Mouse (Mus musculus) heart, embryonic 15.5 days (tissue): ENCODE data around the gene Nsa2. TPM values are rescaled to one million over a fixed set of nuclear protein-coding genes. Genes with fewer than 3 reads are reported as not detected.
A peak's percentile ranks its signal among the peaks of the same experiment; 100 is the strongest.
"Not testable (repeated sequence)": the region's sequence is repeated elsewhere in the genome, so short reads cannot be mapped to it uniquely, and the experiment has no call there.

Experiments used
- ATAC-seq: fragments of 200-750 bp; cut with Nextera tagmentation; replicated peaks from 2 replicates; pipeline ENCODE4 v1.8.0; 2017; ENCODE audit warnings: low read depth, moderate TSS enrichment; ENCODE audit not compliant: insufficient number of reproducible peaks, insufficient read depth, low FRiP score
- H3K27ac ChIP-seq: fragments of 300-500 bp; sonication (generic); 2 replicates; pipeline ENCODE4 v1.5.1; 2015; ENCODE audit warnings: mild to moderate bottlenecking, inconsistent platforms
- H3K27me3 ChIP-seq: fragments of 300-500 bp; sonication (generic); 2 replicates; pipeline ENCODE4 v1.6.1; 2015; ENCODE audit warnings: inconsistent platforms
- H3K36me3 ChIP-seq: fragments of 300-500 bp; sonication (generic); 2 replicates; pipeline ENCODE4 v1.6.1; 2015; ENCODE audit warnings: mild to moderate bottlenecking, inconsistent platforms
- H3K4me1 ChIP-seq: fragments of 300-500 bp; sonication (generic); replicated peaks from 2 replicates; pipeline ENCODE4 v1.6.1; 2015; ENCODE audit warnings: inconsistent platforms
- H3K4me2 ChIP-seq: fragments of 300-500 bp; sonication (generic); 2 replicates; pipeline ENCODE4 v1.6.1; 2015; ENCODE audit warnings: inconsistent platforms, mild to moderate bottlenecking, moderate library complexity
- H3K4me3 ChIP-seq: fragments of 300-500 bp; sonication (generic); 2 replicates; pipeline ENCODE4 v1.5.1; 2015; ENCODE audit warnings: mild to moderate bottlenecking, inconsistent platforms
- H3K9ac ChIP-seq: fragments of 300-500 bp; sonication (generic); 2 replicates; pipeline ENCODE4 v1.6.1; 2015; ENCODE audit warnings: mild to moderate bottlenecking, inconsistent platforms
- H3K9me3 ChIP-seq: fragments of 300-500 bp; sonication (generic); replicated peaks from 2 replicates; pipeline ENCODE4 v1.6.1; 2016; ENCODE audit warnings: inconsistent platforms
- whole genome bisulfite sequencing: fragments of 180-500 bp; shearing (Covaris S2); methylation state at CpG from one replicate; pipeline ENCODE4 v1.1.7; 2015; ENCODE audit warnings: mixed read lengths; 5-methylcytosine and 5-hydroxymethylcytosine counted together
- polyA plus RNA-seq: library from polyadenylated mRNA; unstranded; fragments of >200 nt; fragmentation: Nextera tagmentation; extraction: Ambion mirVana; gene quantifications from 2 replicates; pipeline ENCODE4 v1.2.1, GENCODE M21; 2015

Gene Nsa2
- polyA plus RNA-seq, 1 experiment from 2014 or later, result 42.0 TPM

DNA sequence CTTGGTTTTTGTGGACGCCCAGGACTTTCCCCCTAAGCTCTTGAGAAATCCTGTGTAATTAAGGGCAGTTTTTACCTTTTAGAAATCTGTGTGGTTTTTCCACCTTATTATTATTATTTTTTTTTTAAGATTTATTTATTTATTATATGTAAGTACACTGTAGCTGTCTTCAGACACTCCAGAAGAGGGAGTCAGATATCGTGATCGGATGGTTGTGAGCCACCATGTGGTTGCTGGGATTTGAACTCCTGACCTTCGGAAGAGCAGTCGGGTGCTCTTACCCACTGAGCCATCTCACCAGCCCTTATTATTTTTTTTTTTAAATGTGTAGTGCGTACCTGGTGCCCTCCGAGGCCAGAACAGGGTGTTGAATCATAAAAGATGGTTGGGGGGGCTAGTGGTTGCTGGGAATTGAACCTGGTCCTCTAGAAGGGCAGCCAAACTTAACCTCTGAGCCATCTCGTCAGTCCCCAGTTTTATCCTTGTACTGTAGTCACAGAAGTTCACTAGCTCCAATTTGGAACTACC is 731 bp upstream of the Nsa2 start:
- not testable (repeated sequence) for H3K27me3 ChIP-seq, ATAC-seq, H3K9me3 ChIP-seq
- Histone ChIP-seq H3K27ac (peak overlapping the region; percentile 93), H3K9ac (peak overlapping the region; percentile 91), H3K4me3 (peak overlapping the region; percentile 98), H3K36me3 (peaks cover 13% of the 10 kb centered on the region), H3K4me2 (peak overlapping the region; percentile 59), H3K4me1 (peaks cover 10% of the 10 kb centered on the region)
- WGBS, result 29% methylated on average over 8 of the region's 8 CpGs

- not testable (repeated sequence) for ATAC-seq, H3K4me3 ChIP-seq
Measured at GRCm38 (mm10) chr13:97130413-97130812, 7.3 kb downstream of the Nsa2 start.

DNA sequence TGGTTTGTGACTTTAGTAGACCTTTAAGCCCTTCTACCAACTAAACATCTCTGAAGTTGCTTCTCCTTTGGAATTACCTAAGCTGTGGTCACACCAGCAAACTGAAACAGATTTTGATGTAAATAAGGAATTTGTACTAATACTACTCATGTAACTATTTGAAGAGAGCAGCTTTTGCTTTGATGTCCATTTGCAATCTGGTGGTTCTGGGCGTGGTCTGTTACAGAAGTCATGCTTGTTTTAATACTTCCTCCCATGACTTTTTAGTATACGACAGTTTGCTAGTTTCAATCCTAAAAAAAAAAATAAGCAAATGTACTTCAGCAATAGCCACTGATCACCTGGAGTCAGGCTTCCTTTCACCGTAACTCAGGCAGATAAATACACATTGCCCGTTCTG is 8.1 kb downstream of the Nsa2 start:
- WGBS, result 82% methylated on average over 4 of the region's 4 CpGs
- H3K4me2 ChIP-seq, H3K4me3 ChIP-seq, H3K9me3 ChIP-seq, H3K27me3 ChIP-seq, H3K27ac ChIP-seq, H3K4me1 ChIP-seq, ATAC-seq, H3K9ac ChIP-seq: not testable (repeated sequence)
- peaks cover 17% of the 10 kb centered on the region for H3K36me3 ChIP-seq

More at GRCm38 (mm10) chr13:97130413-97130812, 7.3 kb downstream of the Nsa2 start:
- not testable (repeated sequence) for H3K27me3 ChIP-seq, H3K27ac ChIP-seq, H3K4me1 ChIP-seq, H3K9ac ChIP-seq, H3K9me3 ChIP-seq, H3K4me2 ChIP-seq
- peaks cover 24% of the 10 kb centered on the region for H3K36me3 ChIP-seq
- WGBS, result no CpG with 5 or more reads among the region's 2 CpGs

DNA sequence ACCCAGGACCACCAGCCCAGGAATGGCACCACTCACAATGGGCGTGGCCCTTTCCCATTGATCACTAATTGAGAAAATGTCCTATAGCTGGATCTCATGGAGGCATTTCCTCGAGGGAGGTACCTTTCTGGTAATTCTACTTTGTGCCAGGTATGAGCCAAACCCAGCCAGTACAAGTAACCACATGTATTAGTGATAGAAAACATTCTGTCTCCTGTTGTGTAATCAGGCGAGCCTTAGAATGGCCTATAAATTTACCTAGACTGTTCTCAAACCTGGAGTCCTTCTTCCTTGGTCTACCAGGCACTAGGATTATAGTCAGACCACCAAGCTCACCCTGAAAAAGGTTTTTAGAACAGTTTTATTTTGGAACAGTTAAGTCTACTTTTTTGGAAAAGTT is 16.4 kb downstream of the Nsa2 start:
- Histone ChIP-seq H3K9ac (no peak overlapping the region), H3K36me3 (no peaks in the 10 kb centered on the region), H3K4me3 (no peak overlapping the region), H3K27ac (no peak overlapping the region), H3K4me1 (no peaks in the 10 kb centered on the region), H3K27me3 (no peaks in the 10 kb centered on the region), H3K4me2 (no peak overlapping the region), H3K9me3 (no peaks in the 10 kb centered on the region)
- ATAC-seq, result no peak
- WGBS, result 71% methylated on average over 3 of the region's 3 CpGs

- Histone ChIP-seq H3K9ac (no peak overlapping the region), H3K9me3 (no peaks in the 10 kb centered on the region), H3K4me2 (no peak overlapping the region), H3K27me3 (no peaks in the 10 kb centered on the region), H3K36me3 (peaks cover under 1% of the 10 kb centered on the region; the same call in 1 of the 2 replicates), H3K4me1 (no peaks in the 10 kb centered on the region), H3K27ac (no peak overlapping the region), H3K4me3 (no peak overlapping the region)
- ATAC-seq, result no peak
- 77% methylated on average over 4 of the region's 4 CpGs for WGBS
Measured at GRCm38 (mm10) chr13:97109046-97109445, 28.7 kb downstream of the Nsa2 start.

- H3K4me1 ChIP-seq, ATAC-seq, H3K9ac ChIP-seq: not testable (repeated sequence)
Measured at GRCm38 (mm10) chr13:97107721-97108120, 30.0 kb downstream of the Nsa2 start.

GRCm38 (mm10) chr13:97104996-97105395 is 32.7 kb downstream of the Nsa2 start:
- no peak overlapping the region for H3K27ac ChIP-seq
- no peaks in the 10 kb centered on the region for H3K27me3 ChIP-seq
- no peaks in the 10 kb centered on the region for H3K9me3 ChIP-seq
- no peaks in the 10 kb centered on the region for H3K4me1 ChIP-seq
- 78% methylated on average over 7 of the region's 7 CpGs for WGBS
- H3K9ac ChIP-seq, result no peak overlapping the region
- H3K4me2 ChIP-seq, result no peak overlapping the region
- no peak overlapping the region for H3K4me3 ChIP-seq
- ATAC-seq, result no peak
- no peaks in the 10 kb centered on the region for H3K36me3 ChIP-seq

More at GRCm38 (mm10) chr13:97107721-97108120, 30.0 kb downstream of the Nsa2 start:
- not testable (repeated sequence) for H3K4me2 ChIP-seq, H3K36me3 ChIP-seq, H3K9me3 ChIP-seq, H3K4me3 ChIP-seq, H3K27me3 ChIP-seq, H3K27ac ChIP-seq
- WGBS, result 91% methylated on average over 4 of the region's 4 CpGs

GRCm38 (mm10) chr13:97099187-97099852 is 38.4 kb downstream of the Nsa2 start, which contains the start of gene Gm6169:
TSS of gene Gm6169 (minus strand) at chr13:97099237.
- Histone ChIP-seq H3K36me3 (no peaks in the 10 kb centered on the region), H3K4me3 (no peak within 1 kb of the TSS), H3K4me1 (no peaks in the 10 kb centered on the region), H3K4me2 (no peak within 1 kb of the TSS), H3K27ac (no peak within 1 kb of the TSS), H3K27me3 (no peaks in the 10 kb centered on the region), H3K9ac (no peak within 1 kb of the TSS), H3K9me3 (no peaks in the 10 kb centered on the region)
- WGBS, result 73% methylated on average over 22 of the region's 22 CpGs
- ATAC-seq, result no peak

GRCm38 (mm10) chr13:97095726-97096125 is 42.0 kb downstream of the Nsa2 start:
- no peak overlapping the region for H3K4me3 ChIP-seq
- ATAC-seq, result no peak
- no peak overlapping the region for H3K9ac ChIP-seq
- no peaks in the 10 kb centered on the region for H3K4me1 ChIP-seq
- H3K36me3 ChIP-seq, result no peaks in the 10 kb centered on the region
- no peaks in the 10 kb centered on the region for H3K9me3 ChIP-seq
- H3K27ac ChIP-seq, result no peak overlapping the region
- WGBS, result 59% methylated on average over 4 of the region's 4 CpGs
- no peak overlapping the region for H3K4me2 ChIP-seq
- no peaks in the 10 kb centered on the region for H3K27me3 ChIP-seq

DNA sequence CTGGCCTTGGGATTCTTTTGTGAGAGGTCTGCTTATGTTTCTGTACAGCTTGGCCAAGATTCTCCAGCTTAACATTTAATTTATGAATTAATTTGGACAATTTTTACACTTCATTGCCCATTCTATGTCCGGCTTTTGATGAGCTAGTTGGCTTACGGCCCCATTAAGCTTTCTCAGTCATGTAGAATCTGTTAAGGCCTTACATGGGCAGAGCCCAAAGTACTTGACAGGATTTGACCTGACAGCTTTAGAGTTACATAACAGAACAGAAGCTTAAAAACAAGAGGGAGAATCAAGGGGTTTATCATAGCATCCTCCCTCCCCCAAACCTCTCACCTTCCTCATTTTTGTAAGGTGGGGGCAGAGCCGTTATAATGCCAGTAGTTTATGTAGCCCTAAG is 49.6 kb downstream of the Nsa2 start:
- no peaks in the 10 kb centered on the region for H3K27me3 ChIP-seq
- H3K4me1 ChIP-seq, result no peaks in the 10 kb centered on the region
- ATAC-seq, result no peak
- no peaks in the 10 kb centered on the region for H3K9me3 ChIP-seq
- H3K36me3 ChIP-seq, result no peaks in the 10 kb centered on the region
- 92% methylated on average over 3 of the region's 3 CpGs for WGBS
- no peak overlapping the region for H3K27ac ChIP-seq
- H3K4me3 ChIP-seq, result no peak overlapping the region
- H3K4me2 ChIP-seq, result no peak overlapping the region
- H3K9ac ChIP-seq, result no peak overlapping the region

- Histone ChIP-seq H3K9ac (no peak overlapping the region), H3K4me3 (no peak overlapping the region), H3K27me3 (no peaks in the 10 kb centered on the region), H3K36me3 (no peaks in the 10 kb centered on the region), H3K9me3 (no peaks in the 10 kb centered on the region), H3K27ac (no peak overlapping the region), H3K4me1 (no peaks in the 10 kb centered on the region), H3K4me2 (no peak overlapping the region)
- ATAC-seq, result no peak
- WGBS, result 90% methylated on average over 6 of the region's 6 CpGs
Measured at GRCm38 (mm10) chr13:97087421-97087820, 50.3 kb downstream of the Nsa2 start.

DNA sequence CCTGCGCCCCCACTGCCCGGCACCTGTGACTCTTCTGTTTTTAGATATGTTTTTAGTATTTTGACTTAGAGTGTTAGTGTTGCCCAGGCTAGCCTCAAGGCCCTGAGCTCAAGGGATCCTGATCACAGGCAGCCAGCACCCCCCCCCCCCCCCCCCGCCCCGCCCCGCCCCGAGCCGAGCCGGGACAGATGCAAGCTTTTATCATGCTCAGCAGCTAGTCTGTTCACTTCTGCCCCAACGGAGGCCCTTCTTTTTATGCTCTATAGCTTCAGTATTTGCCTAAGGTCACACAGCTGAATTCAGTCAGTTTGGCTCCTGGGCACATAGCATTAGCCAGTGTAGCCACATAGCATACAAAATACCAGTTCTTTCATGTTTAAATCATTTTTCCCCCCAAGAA is 51.4 kb downstream of the Nsa2 start:
- Histone ChIP-seq H3K27me3 (no peaks in the 10 kb centered on the region), H3K9ac (no peak overlapping the region), H3K27ac (no peak overlapping the region), H3K4me1 (no peaks in the 10 kb centered on the region), H3K36me3 (no peaks in the 10 kb centered on the region), H3K4me2 (no peak overlapping the region), H3K9me3 (no peaks in the 10 kb centered on the region), H3K4me3 (no peak overlapping the region)
- no peak for ATAC-seq
- WGBS, result 71% methylated on average over 9 of the region's 9 CpGs
